8 mouse cellular contexts compared by ENCODE assay signal in the genomic region with DNA sequence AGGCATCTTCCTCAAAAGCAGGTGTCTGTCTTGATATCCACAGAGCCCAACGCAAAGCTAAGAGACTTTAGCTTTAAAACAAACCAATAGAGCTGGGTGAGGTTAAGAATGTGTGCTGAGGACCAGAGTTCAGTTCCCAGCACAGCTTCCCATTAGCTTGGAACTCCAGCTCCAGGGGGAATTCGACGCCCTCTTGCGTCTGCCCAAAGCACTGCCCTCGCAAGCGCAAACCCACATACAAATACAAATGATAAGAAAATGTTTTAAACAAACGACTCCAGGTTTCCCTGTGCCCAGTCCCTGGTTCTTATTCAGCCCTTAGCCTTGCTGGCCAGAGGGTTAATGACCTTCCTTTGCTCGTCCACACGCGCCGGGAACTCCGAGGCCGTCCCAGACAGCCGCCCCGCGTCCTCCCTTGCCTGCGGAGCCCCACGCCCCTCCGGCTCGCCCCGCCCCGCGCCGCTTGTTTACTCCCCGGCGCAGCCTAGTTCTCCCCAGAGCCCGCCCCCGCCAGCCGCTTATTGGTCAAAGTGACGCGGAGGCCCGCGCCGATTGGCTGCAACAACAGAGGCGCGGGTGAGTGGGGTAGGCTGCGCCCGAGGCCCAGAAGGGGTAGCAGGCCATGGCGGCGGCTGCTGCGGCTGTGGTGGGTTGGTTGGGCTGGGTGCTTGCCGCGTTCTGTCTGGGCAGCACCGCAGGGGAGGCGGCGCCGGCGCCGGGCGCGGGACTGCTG. TPM values are rescaled to one million over a fixed set of nuclear protein-coding genes. Genes with fewer than 3 reads are reported as not detected.
A peak's percentile ranks its signal among the peaks of the same experiment; 100 is the strongest.
DNase-seq lines count a peak whose midpoint lies in the region; ATAC-seq lines count a peak whose summit lies in the region.

Gene Cnnm3 (plus strand): TSS at position 579 of the 733 bp plus-strand sequence.

- DNase-seq in NIH3T3 (ENCODE audit: low read depth), result peak; percentile 100
- peak; percentile 100 for DNase-seq in cerebellum, postnatal 10 days
- peak; percentile 94 to 99 for DNase-seq in frontal cortex, postnatal 14 days (ENCODE audit: low spot score in 2 of 2)
- DNase-seq in layer of hippocampus, postnatal 25 days (ENCODE audit: extremely low spot score in 1 of 2, low spot score in 1 of 2), result peak; percentile 99
- DNase-seq in lung, postnatal 25 days (ENCODE audit: low spot score), result peak; percentile 99
- peak; percentile 98 for DNase-seq in retina, embryonic 14.5 days (ENCODE audit: low spot score)
- DNase-seq in thymus, postnatal 4 days, result peak; percentile 100

- peak within 1 kb of the TSS; percentile 94 for H3K9ac ChIP-seq in hindbrain, embryonic 13.5 days

- peak within 1 kb of the TSS; percentile 95 for H3K4me3 ChIP-seq in hindbrain, embryonic 13.5 days

- peak within 1 kb of the TSS; percentile 94 for H3K4me2 ChIP-seq in hindbrain, embryonic 13.5 days

- WGBS in hindbrain, embryonic 13.5 days, result 1% methylated on average over 49 of the region's 51 CpGs

- H3K9me3 ChIP-seq in hindbrain, embryonic 13.5 days, result no peaks in the 10 kb centered on the region

- H3K27ac ChIP-seq in hindbrain, embryonic 13.5 days, result peak within 1 kb of the TSS; percentile 98

- peaks cover 11% of the 10 kb centered on the region for H3K36me3 ChIP-seq in hindbrain, embryonic 13.5 days

- no peaks in the 10 kb centered on the region for H3K27me3 ChIP-seq in hindbrain, embryonic 13.5 days

- peaks cover 37% of the 10 kb centered on the region for H3K4me1 ChIP-seq in hindbrain, embryonic 13.5 days (replicated peaks)

- ATAC-seq in hindbrain, embryonic 13.5 days (ENCODE audit: low FRiP score), result peak; percentile 99

RNA-seq across cellular contexts. Expression of gene Cnnm3, which starts in this region (rescaled TPM):
- polyA plus RNA-seq in hindbrain, embryonic 13.5 days (2015; fragmentation: Nextera tagmentation; extraction: Ambion mirVana), result 4.2 and 5.1 TPM in 2 replicates
- 10 to 100 TPM; 33.2 to 37.5 TPM for total RNA-seq in layer of hippocampus, postnatal 25 days (2021)

Comparison
In these comparisons a context has a peak if more than half of its experiments do, and no peak if none do; other contexts are left out.
1. Peak in every context shown above with its lines: DNase-seq, ATAC-seq, H3K4me3 ChIP-seq and H3K27ac ChIP-seq.